Mouse (Mus musculus) thymus, adult 2 months (tissue): ENCODE data around the gene Il23a. TPM values are rescaled to one million over a fixed set of nuclear protein-coding genes. Genes with fewer than 3 reads are reported as not detected.
"Not testable (repeated sequence)": the region's sequence is repeated elsewhere in the genome, so short reads cannot be mapped to it uniquely, and the experiment has no call there.

ENCODE experiments used
- DNase-seq: peaks from one replicate; pipeline ENCODE4 v3.0.0; 2021
- H3K27ac ChIP-seq: fragments of 200-500 bp; 2 replicates; pipeline ENCODE4 v1.5.1; 2012; ENCODE audit warnings: low read length, control low read depth; ENCODE audit not compliant: control insufficient read depth, insufficient read depth
- H3K27me3 ChIP-seq: fragments of 200-500 bp; 2 replicates; pipeline ENCODE4 v1.6.1; 2012; ENCODE audit warnings: mild to moderate bottlenecking, low read length, moderate library complexity, mixed read lengths; ENCODE audit not compliant: control insufficient read depth, insufficient read depth
- H3K36me3 ChIP-seq: fragments of 200-500 bp; 2 replicates; pipeline ENCODE4 v1.6.1; 2012; ENCODE audit warnings: mild to moderate bottlenecking, low read length, moderate library complexity; ENCODE audit not compliant: control insufficient read depth, insufficient read depth
- H3K4me1 ChIP-seq: fragments of 200-500 bp; replicated peaks from 2 replicates; pipeline ENCODE4 v1.6.1; 2012; ENCODE audit warnings: low read length; ENCODE audit not compliant: control insufficient read depth, insufficient read depth
- H3K4me3 ChIP-seq: fragments of 200-500 bp; 2 replicates; pipeline ENCODE4 v1.5.1; 2012; ENCODE audit warnings: mild to moderate bottlenecking, low read length, control low read depth, moderate library complexity; ENCODE audit not compliant: control insufficient read depth, insufficient read depth
- CTCF ChIP-seq: fragments of 200-500 bp; IDR thresholded peaks from 2 replicates; pipeline ENCODE4 v1.5.1; 2012; ENCODE audit warnings: mild to moderate bottlenecking, control low read depth, low read length, moderate library complexity, borderline replicate concordance; ENCODE audit not compliant: control insufficient read depth, poor library complexity, insufficient read depth; ENCODE audit errors: extremely low read depth
- POLR2A ChIP-seq: fragments of 200-500 bp; IDR thresholded peaks from 2 replicates; pipeline ENCODE4 v1.6.1; 2012; ENCODE audit warnings: mild to moderate bottlenecking, low read length, control low read depth, moderate library complexity; ENCODE audit not compliant: control insufficient read depth, poor library complexity, insufficient read depth; ENCODE audit errors: extremely low read depth
- WGBS: fragments of 180-500 bp; shearing (Covaris S2); methylation state at CpG from one replicate; pipeline ENCODE4 v1.1.7; 2018; 5-methylcytosine and 5-hydroxymethylcytosine counted together
- polyA plus RNA-seq: library from polyadenylated mRNA; depleted of rRNA; stranded (reverse); fragments of >200 nt; gene quantifications from 2 replicates; pipeline ENCODE4 v1.2.3, GENCODE M21; 2012

The Il23a gene
- polyA plus RNA-seq, 1 experiment = 2.5 TPM

DNA sequence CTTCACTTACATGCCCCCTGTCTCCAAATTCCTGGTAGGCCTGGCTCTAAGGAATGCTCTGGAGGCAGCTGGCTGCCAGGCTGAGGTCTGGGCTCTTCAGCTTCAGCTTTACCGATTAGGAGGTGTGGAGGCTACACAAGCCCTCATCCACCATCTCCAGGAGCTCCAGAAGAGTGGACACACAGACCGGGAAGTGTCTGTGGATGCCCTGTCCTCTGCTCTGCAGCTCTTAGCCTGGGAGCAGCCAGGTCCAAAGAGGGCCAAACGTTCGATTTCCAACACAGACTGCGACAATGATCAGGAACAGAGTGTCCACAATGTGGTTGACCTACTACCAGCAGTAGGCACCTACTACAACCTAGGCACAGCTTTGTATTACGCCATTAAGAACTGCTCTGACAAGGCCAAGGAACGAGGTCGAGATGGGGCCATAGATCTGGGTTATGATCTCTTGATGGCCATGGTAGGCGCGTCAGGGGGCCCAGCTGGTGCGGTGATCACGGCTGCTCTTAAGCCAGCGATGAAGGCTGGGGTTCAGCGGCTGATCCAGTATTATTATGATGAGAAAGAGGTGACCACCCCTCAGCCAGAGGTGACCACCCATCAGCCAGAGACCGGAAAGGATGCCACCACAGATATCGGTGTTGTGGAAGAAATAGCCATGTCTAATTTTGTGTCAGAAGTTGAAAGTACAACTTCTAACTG, 29.2 kb downstream of the Il23a start:
- no peak for TF ChIP-seq CTCF
- TF ChIP-seq POLR2A = no peak
- Histone ChIP-seq H3K4me3 (no peak overlapping the region), H3K27ac (no peak overlapping the region), H3K27me3 (no peaks in the 10 kb centered on the region), H3K4me1 (peaks cover 4% of the 10 kb centered on the region; the same call in 1 of the 2 replicates), H3K36me3 (no peaks in the 10 kb centered on the region)
- 97% methylated on average over 16 of the region's 16 CpGs for WGBS
- DNase-seq = no peak

DNA sequence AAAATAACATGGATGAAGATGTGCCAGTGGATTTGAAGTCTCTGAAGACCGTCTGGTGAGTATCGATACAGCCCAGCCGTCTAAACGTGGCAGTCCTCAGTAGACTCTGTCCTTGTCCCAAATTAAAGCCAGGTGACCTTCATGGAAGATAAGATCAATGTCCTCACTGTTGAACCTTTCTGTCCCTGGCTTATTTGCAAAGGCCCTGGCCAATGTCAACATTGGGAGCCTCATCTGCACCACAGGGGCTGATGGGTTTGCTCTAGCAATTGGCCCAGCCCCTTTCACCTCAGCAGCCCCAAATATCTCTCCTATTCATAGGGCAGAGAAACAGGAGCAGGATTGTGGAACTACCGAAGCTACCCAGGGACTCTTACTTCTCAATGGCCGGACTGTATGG, 30.2 kb downstream of the Il23a start, which contains the start of gene Apof:
Gene Apof, plus strand, starts transcription at position 301 of the 400 bp plus-strand sequence.
- no peak within 1 kb of the TSS for H3K27ac ChIP-seq
- WGBS = 97% methylated on average over 6 of the region's 6 CpGs
- no peak for TF ChIP-seq POLR2A
- DNase-seq = no peak
- no peaks in the 10 kb centered on the region for H3K36me3 ChIP-seq
- H3K27me3 ChIP-seq = no peaks in the 10 kb centered on the region
- H3K4me3 ChIP-seq = no peak within 1 kb of the TSS
- H3K4me1 ChIP-seq = peaks cover 4% of the 10 kb centered on the region; the same call in 1 of the 2 replicates

DNA sequence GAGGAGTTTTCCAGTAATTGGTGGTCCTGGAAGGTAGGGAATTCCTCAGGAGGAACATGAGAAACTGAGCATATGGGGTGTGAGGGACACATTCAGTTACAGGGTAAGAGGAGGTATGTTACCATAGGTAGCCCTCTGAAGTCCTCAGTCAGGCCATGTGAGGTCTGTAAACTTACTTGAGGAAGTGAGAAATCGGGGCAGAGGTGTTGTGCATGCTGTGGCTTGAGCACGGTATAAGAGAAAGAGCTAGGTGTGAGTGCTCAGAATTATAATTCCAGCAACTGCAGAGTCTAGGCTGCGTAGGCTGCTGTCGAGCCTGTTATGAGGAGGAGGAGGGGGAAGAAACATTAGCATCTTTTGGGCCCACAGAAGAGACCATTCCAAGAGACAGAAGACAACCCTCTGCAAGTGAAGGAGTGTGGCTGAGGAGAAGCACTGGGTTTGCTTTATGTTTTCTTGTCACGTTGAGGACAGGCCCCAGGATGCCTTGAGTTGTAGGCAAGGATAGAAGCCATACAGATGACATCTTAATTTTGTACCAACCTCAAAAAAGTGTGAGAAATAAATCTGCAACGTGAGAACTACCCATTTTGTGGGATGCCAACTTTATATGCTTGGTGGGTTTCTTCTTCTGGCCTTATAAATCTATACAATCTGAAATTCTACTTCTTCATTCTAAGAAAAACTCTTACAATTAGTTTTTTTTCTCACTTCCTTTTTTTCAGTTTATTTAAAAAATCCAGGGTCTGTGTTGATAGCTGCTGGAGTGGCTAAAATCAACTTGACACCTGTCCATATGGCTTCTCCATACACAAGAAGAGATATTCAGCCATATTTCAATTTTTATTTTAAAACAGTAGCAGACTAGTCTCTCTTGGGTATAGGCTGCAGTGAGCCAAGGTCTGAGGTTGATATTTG, 34.9 kb downstream of the Il23a start:
- WGBS = 45% methylated on average over 6 of the region's 6 CpGs
- H3K27ac ChIP-seq = no peak overlapping the region
- no peaks in the 10 kb centered on the region for H3K27me3 ChIP-seq
- TF ChIP-seq CTCF (no peak), POLR2A (no peak)
- no peak overlapping the region for H3K4me3 ChIP-seq
- no peaks in the 10 kb centered on the region for H3K36me3 ChIP-seq
- no peak for DNase-seq
- peaks cover 8% of the 10 kb centered on the region; the same call in 1 of the 2 replicates for H3K4me1 ChIP-seq

DNA sequence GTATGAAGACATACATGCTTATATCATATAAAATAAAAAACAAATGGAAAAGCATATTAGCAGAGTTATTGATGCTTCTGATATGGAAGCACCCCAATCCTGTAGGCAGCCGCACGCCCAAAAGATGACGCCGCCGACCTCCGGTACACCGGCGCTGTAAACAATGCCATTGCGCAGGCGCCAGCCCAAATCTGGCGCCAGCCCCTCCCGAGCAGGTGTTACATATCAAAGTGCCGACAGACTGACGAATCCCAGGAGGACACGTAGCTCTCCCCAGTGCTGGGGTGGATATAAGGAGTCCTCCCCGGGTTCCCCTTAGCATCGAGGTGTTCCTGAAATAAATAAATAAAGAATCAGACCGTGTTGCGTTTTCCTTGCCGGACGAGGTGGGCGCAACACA, 36.3 kb downstream of the Il23a start:
- no peak overlapping the region for H3K4me3 ChIP-seq
- WGBS = 97% methylated on average over 22 of the region's 22 CpGs
- H3K36me3 ChIP-seq = no peaks in the 10 kb centered on the region
- no peaks in the 10 kb centered on the region for H3K27me3 ChIP-seq
- TF ChIP-seq CTCF (no peak), POLR2A (no peak)
- peaks cover 8% of the 10 kb centered on the region; the same call in 1 of the 2 replicates for H3K4me1 ChIP-seq
- no peak for DNase-seq
- no peak overlapping the region for H3K27ac ChIP-seq

DNA sequence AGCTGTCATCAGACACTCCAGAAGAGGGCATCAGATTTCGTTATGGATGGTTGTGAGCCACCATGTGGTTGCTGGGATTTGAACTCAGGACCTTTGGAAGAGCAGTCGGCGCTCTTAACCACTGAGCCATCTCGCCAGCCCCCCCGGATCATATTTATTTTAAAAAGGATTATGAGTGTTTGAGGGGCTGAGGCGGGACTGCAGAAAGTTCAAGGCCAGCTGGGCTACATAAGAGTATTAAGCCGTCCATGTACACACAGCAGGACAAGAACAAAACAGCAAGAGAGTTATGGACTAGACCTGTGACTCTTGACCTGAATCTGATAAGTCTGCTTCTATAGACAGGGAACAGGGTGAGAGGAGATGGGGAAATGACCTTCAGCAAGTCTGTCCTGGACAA, 38.2 kb downstream of the Il23a start:
- H3K4me3 ChIP-seq, H3K36me3 ChIP-seq, H3K27me3 ChIP-seq, H3K4me1 ChIP-seq, H3K27ac ChIP-seq, DNase-seq: not testable (repeated sequence)
- WGBS = 97% methylated on average over 7 of the region's 7 CpGs

DNA sequence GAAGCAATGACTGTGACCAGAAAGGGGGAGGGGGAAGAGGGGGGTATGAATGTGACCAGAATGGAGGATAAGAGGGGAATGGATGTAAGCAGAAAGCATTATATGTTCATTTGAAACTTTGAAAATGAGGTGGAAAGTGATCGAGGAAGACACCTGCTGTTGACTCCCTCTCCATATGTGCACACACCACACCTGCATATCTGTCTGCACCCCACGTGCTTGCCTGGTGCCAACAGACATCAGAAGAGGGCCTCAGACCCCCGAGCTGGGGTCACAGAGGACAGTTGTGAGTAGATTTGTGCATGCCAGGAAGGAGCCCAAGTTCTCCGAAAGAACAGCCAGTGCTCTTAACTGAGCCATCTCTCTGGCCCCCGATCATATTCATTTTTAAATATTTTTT, 38.6 kb downstream of the Il23a start:
- no peaks in the 10 kb centered on the region for H3K36me3 ChIP-seq
- H3K4me1 ChIP-seq = peaks cover 8% of the 10 kb centered on the region; the same call in 1 of the 2 replicates
- TF ChIP-seq POLR2A = no peak
- no peak for TF ChIP-seq CTCF
- no peaks in the 10 kb centered on the region for H3K27me3 ChIP-seq
- no peak overlapping the region for H3K4me3 ChIP-seq
- 60% methylated on average over 5 of the region's 5 CpGs for WGBS
- no peak overlapping the region for H3K27ac ChIP-seq
- DNase-seq = no peak

DNA sequence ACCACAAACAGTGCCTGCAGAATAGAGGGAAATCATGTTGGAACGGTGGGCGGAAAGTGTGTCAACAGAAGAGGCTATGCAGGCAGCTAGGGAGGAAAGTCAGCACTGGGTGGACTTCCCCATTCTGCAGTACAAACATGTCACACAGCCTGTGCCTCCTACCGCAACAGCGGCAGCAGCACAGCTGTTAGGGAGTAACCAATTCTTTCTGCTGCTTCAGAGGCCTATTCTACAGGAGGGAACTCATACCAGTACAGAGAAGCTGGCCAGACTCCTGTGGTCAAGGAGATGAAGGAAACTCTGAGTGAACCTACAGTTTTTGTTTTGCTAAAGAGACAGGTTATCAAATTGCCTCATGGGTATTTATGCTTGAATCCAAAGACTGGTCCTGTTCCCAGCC, 39.6 kb downstream of the Il23a start:
- DNase-seq = no peak
- Histone ChIP-seq H3K4me3 (no peak overlapping the region), H3K36me3 (no peaks in the 10 kb centered on the region), H3K4me1 (peaks cover 8% of the 10 kb centered on the region; the same call in 1 of the 2 replicates), H3K27ac (no peak overlapping the region), H3K27me3 (no peaks in the 10 kb centered on the region)
- no peak for TF ChIP-seq CTCF
- 28% methylated on average over 4 of the region's 4 CpGs for WGBS
